In genomic region chr15:82376393-82377138, GRCm38 (mm10) we compare ENCODE assay signal across 11 mouse cellular contexts. TPM values are rescaled to one million over a fixed set of nuclear protein-coding genes. Genes with fewer than 3 reads are reported as not detected.
DNase-seq lines count a peak whose midpoint lies in the region; ATAC-seq lines count a peak whose summit lies in the region.
"Had no signal": no experiment of that assay in that cellular context is flagged by ENCODE, and none has a peak within 500 bp of the region (broad histone marks: within the 10 kb centered on the region; RNA-seq: fewer than 3 reads in every experiment).

No protein-coding gene starts in this region.

- H3K36me3 ChIP-seq in kidney, embryonic 14.5 days (ENCODE audit: control insufficient read depth, insufficient read depth, low read length): no peaks in the 10 kb centered on the region
- peaks cover 16% of the 10 kb centered on the region; the same call in 1 of the 2 replicates for H3K36me3 ChIP-seq in embryonic facial prominence, embryonic 13.5 days
- H3K36me3 ChIP-seq in heart, embryonic 12.5 days: peaks cover 16% of the 10 kb centered on the region; the same call in 1 of the 2 replicates

- H3K4me1 ChIP-seq in kidney, embryonic 14.5 days (ENCODE audit: control insufficient read depth, insufficient read depth, low read length): peaks cover 12% of the 10 kb centered on the region; the same call in 1 of the 2 replicates
- H3K4me1 ChIP-seq in embryonic facial prominence, embryonic 13.5 days: peaks cover 34% of the 10 kb centered on the region
- H3K4me1 ChIP-seq in heart, embryonic 12.5 days (replicated peaks): peaks cover 39% of the 10 kb centered on the region

- H3K4me3 ChIP-seq in kidney, embryonic 14.5 days (ENCODE audit: low read length): no peak overlapping the region
- no peak overlapping the region for H3K4me3 ChIP-seq in embryonic facial prominence, embryonic 13.5 days
- H3K4me3 ChIP-seq in heart, embryonic 12.5 days: no peak overlapping the region

- peak; percentile 68 for DNase-seq in kidney, adult 11 months
- DNase-seq in layer of hippocampus, adult 18-20 months (ENCODE audit: low spot score in 2 of 2): peak; percentile 55 to 82
- peak; percentile 73 to 81 for DNase-seq in lung, postnatal 4 days

- H3K27ac ChIP-seq in kidney, embryonic 14.5 days (ENCODE audit: low read depth, low read length): no peak overlapping the region
- H3K27ac ChIP-seq in embryonic facial prominence, embryonic 13.5 days: no peak overlapping the region
- peak overlapping the region; percentile 63 for H3K27ac ChIP-seq in heart, embryonic 12.5 days (ENCODE audit: poor library complexity, severe bottlenecking)

- no peaks in the 10 kb centered on the region for H3K9me3 ChIP-seq in kidney, embryonic 14.5 days (ENCODE audit: control insufficient read depth, low read length)
- no peaks in the 10 kb centered on the region for H3K9me3 ChIP-seq in embryonic facial prominence, embryonic 13.5 days
- no peaks in the 10 kb centered on the region for H3K9me3 ChIP-seq in heart, embryonic 12.5 days (replicated peaks)

- 78% methylated on average over 17 of the region's 17 CpGs for WGBS in kidney, embryonic 14.5 days
- 55% methylated on average over 17 of the region's 17 CpGs for WGBS in embryonic facial prominence, embryonic 13.5 days
- WGBS in heart, embryonic 12.5 days: 71% methylated on average over 17 of the region's 17 CpGs

- no peak overlapping the region for H3K9ac ChIP-seq in kidney, embryonic 14.5 days (ENCODE audit: low read depth, low read length)
- H3K9ac ChIP-seq in embryonic facial prominence, embryonic 13.5 days: 0 out of 2 replicates have a peak overlapping the region, but pooled peaks have one; percentile 40
- H3K9ac ChIP-seq in heart, embryonic 12.5 days: no peak overlapping the region

- ATAC-seq in kidney, embryonic 14.5 days (ENCODE audit: low FRiP score, low TSS enrichment): no peak
- no peak for ATAC-seq in embryonic facial prominence, embryonic 13.5 days (ENCODE audit: insufficient number of reproducible peaks, insufficient read depth, low FRiP score, low TSS enrichment, low read depth)
- ATAC-seq in heart, embryonic 12.5 days (ENCODE audit: insufficient number of reproducible peaks, low FRiP score): no peak
- no peak for ATAC-seq in megakaryocyte, adult 5-6 weeks (ENCODE audit: poor library complexity, severe bottlenecking)
- no peak for ATAC-seq in megakaryocyte-erythroid progenitor cell, adult 5-6 weeks (replicated peaks; ENCODE audit: low FRiP score, low TSS enrichment, poor library complexity, severe bottlenecking)
- ATAC-seq: Patski had no signal

- no peak overlapping the region for H3K4me2 ChIP-seq in kidney, embryonic 14.5 days (replicated peaks; ENCODE audit: low read depth, low read length)
- H3K4me2 ChIP-seq in embryonic facial prominence, embryonic 13.5 days: no peak overlapping the region
- H3K4me2 ChIP-seq in heart, embryonic 12.5 days: no peak overlapping the region

- no peaks in the 10 kb centered on the region for H3K27me3 ChIP-seq in kidney, embryonic 14.5 days (ENCODE audit: control insufficient read depth, insufficient read depth, low read length)
- H3K27me3 ChIP-seq in embryonic facial prominence, embryonic 13.5 days: no peaks in the 10 kb centered on the region
- peaks cover 5% of the 10 kb centered on the region; the same call in 1 of the 2 replicates for H3K27me3 ChIP-seq in heart, embryonic 12.5 days (replicated peaks)

RNA-seq across cellular contexts. Expression of gene Cyp2d22, which starts 3.5 kb away (rescaled TPM):
- 7.0 and 8.2 TPM in 2 replicates for polyA plus RNA-seq in kidney, embryonic 14.5 days (2014; fragmentation: Nextera tagmentation; extraction: Ambion mirVana)
- polyA plus RNA-seq in embryonic facial prominence, embryonic 13.5 days (2015; fragmentation: Nextera tagmentation; extraction: Ambion mirVana): 10.3 and 10.5 TPM in 2 replicates
- 7.3 and 8.0 TPM in 2 replicates for polyA plus RNA-seq in heart, embryonic 12.5 days (2016; fragmentation: Nextera tagmentation; extraction: Ambion mirVana)
- 10 to 100 TPM; 57.5 to 64.1 TPM for total RNA-seq in layer of hippocampus, adult 18-20 months (2021)
- 0.39 TPM in 1 of 2 replicates, not detected in the other for total RNA-seq in megakaryocyte, adult 5-6 weeks (2015)
- total RNA-seq in megakaryocyte, adult 5-6 weeks (2017): 0.37 TPM in 1 of 2 replicates, not detected in the other
- 4.8 TPM in 1 of 2 replicates, not detected in the other for total RNA-seq in megakaryocyte-erythroid progenitor cell, adult 5-6 weeks (2014; fragmentation: Nextera tagmentation)
- total RNA-seq in megakaryocyte-erythroid progenitor cell, adult 5-6 weeks (2017): 0.46 TPM in 1 of 2 replicates, not detected in the other

RNA-seq across cellular contexts. Expression of gene Cyp2d11, which starts 17.3 kb away (rescaled TPM):
- not detected in 2 replicates for polyA plus RNA-seq in kidney, embryonic 14.5 days (2014; fragmentation: Nextera tagmentation; extraction: Ambion mirVana)
- not detected in 2 replicates for polyA plus RNA-seq in embryonic facial prominence, embryonic 13.5 days (2015; fragmentation: Nextera tagmentation; extraction: Ambion mirVana)
- polyA plus RNA-seq in heart, embryonic 12.5 days (2016; fragmentation: Nextera tagmentation; extraction: Ambion mirVana): not detected in 2 replicates
- under 1 TPM in 1 of 2 experiments, not detected in 1; 0.41 TPM for total RNA-seq in layer of hippocampus, adult 18-20 months (2021)
- not detected in 2 replicates for total RNA-seq in megakaryocyte, adult 5-6 weeks (2015)
- total RNA-seq in megakaryocyte, adult 5-6 weeks (2017): not detected in 2 replicates
- total RNA-seq in megakaryocyte-erythroid progenitor cell, adult 5-6 weeks (2014; fragmentation: Nextera tagmentation): not detected in 2 replicates
- not detected in 2 replicates for total RNA-seq in megakaryocyte-erythroid progenitor cell, adult 5-6 weeks (2017)
- total RNA-seq: gastrocnemius, postnatal 36 days had no signal
- polyA plus RNA-seq: neural tube, embryonic 11.5 days; Patski had no signal

RNA-seq across cellular contexts. Expression of gene Ndufa6, which starts 22.4 kb away (rescaled TPM):
- 396 and 553 TPM in 2 replicates for polyA plus RNA-seq in kidney, embryonic 14.5 days (2014; fragmentation: Nextera tagmentation; extraction: Ambion mirVana)
- 319 and 324 TPM in 2 replicates for polyA plus RNA-seq in embryonic facial prominence, embryonic 13.5 days (2015; fragmentation: Nextera tagmentation; extraction: Ambion mirVana)
- 475 and 496 TPM in 2 replicates for polyA plus RNA-seq in heart, embryonic 12.5 days (2016; fragmentation: Nextera tagmentation; extraction: Ambion mirVana)
- 100 to 1,000 TPM; 206 to 215 TPM for total RNA-seq in layer of hippocampus, adult 18-20 months (2021)
- total RNA-seq in megakaryocyte, adult 5-6 weeks (2015): 254 and 294 TPM in 2 replicates
- 138 and 158 TPM in 2 replicates for total RNA-seq in megakaryocyte, adult 5-6 weeks (2017)
- 273 and 274 TPM in 2 replicates for total RNA-seq in megakaryocyte-erythroid progenitor cell, adult 5-6 weeks (2014; fragmentation: Nextera tagmentation)
- 71.1 and 145 TPM in 2 replicates for total RNA-seq in megakaryocyte-erythroid progenitor cell, adult 5-6 weeks (2017)

RNA-seq across cellular contexts. Expression of gene Cyp2d10, which starts 30.4 kb away (rescaled TPM):
- not detected in 2 replicates for polyA plus RNA-seq in kidney, embryonic 14.5 days (2014; fragmentation: Nextera tagmentation; extraction: Ambion mirVana)
- polyA plus RNA-seq in embryonic facial prominence, embryonic 13.5 days (2015; fragmentation: Nextera tagmentation; extraction: Ambion mirVana): 1.7 TPM in 1 of 2 replicates, not detected in the other
- 0.15 TPM in 1 of 2 replicates, not detected in the other for polyA plus RNA-seq in heart, embryonic 12.5 days (2016; fragmentation: Nextera tagmentation; extraction: Ambion mirVana)
- total RNA-seq in layer of hippocampus, adult 18-20 months (2021): under 1 TPM in 1 of 2 experiments, not detected in 1; 0.81 TPM
- not detected in 2 replicates for total RNA-seq in megakaryocyte, adult 5-6 weeks (2015)
- total RNA-seq in megakaryocyte, adult 5-6 weeks (2017): not detected in 2 replicates
- total RNA-seq in megakaryocyte-erythroid progenitor cell, adult 5-6 weeks (2014; fragmentation: Nextera tagmentation): not detected in 2 replicates
- total RNA-seq in megakaryocyte-erythroid progenitor cell, adult 5-6 weeks (2017): not detected in 2 replicates
- total RNA-seq: gastrocnemius, postnatal 36 days had no signal
- polyA plus RNA-seq: neural tube, embryonic 11.5 days had no signal

RNA-seq across cellular contexts. Expression of gene Smdt1, which starts 37.8 kb away (rescaled TPM):
- polyA plus RNA-seq in kidney, embryonic 14.5 days (2014; fragmentation: Nextera tagmentation; extraction: Ambion mirVana): 276 and 306 TPM in 2 replicates
- 255 and 264 TPM in 2 replicates for polyA plus RNA-seq in embryonic facial prominence, embryonic 13.5 days (2015; fragmentation: Nextera tagmentation; extraction: Ambion mirVana)
- 299 and 309 TPM in 2 replicates for polyA plus RNA-seq in heart, embryonic 12.5 days (2016; fragmentation: Nextera tagmentation; extraction: Ambion mirVana)
- total RNA-seq in layer of hippocampus, adult 18-20 months (2021): 100 to 1,000 TPM; 149 to 152 TPM
- total RNA-seq in megakaryocyte, adult 5-6 weeks (2015): 226 and 229 TPM in 2 replicates
- total RNA-seq in megakaryocyte, adult 5-6 weeks (2017): 123 and 170 TPM in 2 replicates
- total RNA-seq in megakaryocyte-erythroid progenitor cell, adult 5-6 weeks (2014; fragmentation: Nextera tagmentation): 115 and 141 TPM in 2 replicates
- total RNA-seq in megakaryocyte-erythroid progenitor cell, adult 5-6 weeks (2017): 40.8 and 61.0 TPM in 2 replicates

Comparison
In these comparisons a context has a peak if more than half of its experiments do, and no peak if none do; other contexts are left out.
1. RNA of gene Cyp2d22, which starts 3.5 kb away (total RNA-seq): 57.5 to 64.1 TPM in layer of hippocampus, adult 18-20 months; 0.37 to 0.39 TPM in megakaryocyte, adult 5-6 weeks and 0.46 to 4.8 TPM in megakaryocyte-erythroid progenitor cell, adult 5-6 weeks; every median in the first group is over 10 times any median in the second.
2. Peak in every context shown above with its lines, with median percentiles within 50 percentile points of each other: DNase-seq.